Comparison of ENCODE assay signal across 9 mouse cellular contexts in the genomic region with DNA sequence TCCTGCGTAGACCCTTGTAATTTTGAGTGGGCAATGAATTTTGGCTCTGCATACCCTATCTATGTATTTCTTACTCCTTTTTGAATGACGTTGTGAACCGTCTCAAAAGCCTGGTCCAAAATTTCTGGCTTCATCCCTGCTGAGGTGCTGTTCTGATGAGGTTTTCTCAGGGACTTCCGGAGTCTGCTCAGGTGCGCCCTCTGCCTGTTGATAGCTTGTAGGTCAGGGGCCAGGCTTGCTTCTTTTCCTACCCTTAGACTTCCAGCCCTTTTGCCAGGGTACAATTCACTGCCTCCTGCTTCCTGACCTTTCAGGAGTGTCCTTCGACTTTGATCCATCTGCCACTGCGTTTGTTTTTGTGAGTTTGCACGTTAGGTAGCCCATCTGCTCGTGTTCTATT. TPM values are rescaled to one million over a fixed set of nuclear protein-coding genes. Genes with fewer than 3 reads are reported as not detected.
DNase-seq lines count a peak whose midpoint lies in the region.
"Not testable (repeated sequence)": the region's sequence is repeated elsewhere in the genome, so short reads cannot be mapped to it uniquely, and the experiment has no call there.
"Had no signal": no experiment of that assay in that cellular context is flagged by ENCODE, and none has a peak within 500 bp of the region (broad histone marks: within the 10 kb centered on the region; RNA-seq: fewer than 3 reads in every experiment).

No protein-coding gene starts in this region.

- intact Hi-C loops in heart, postnatal 14 days (cut with DNase I), result not testable (repeated sequence)

- peak; percentile 2 to 15 for DNase-seq in cerebellum, adult 18-20 months
- peak; percentile 3 to 30 for DNase-seq in frontal cortex, postnatal 10 days (ENCODE audit: low spot score in 2 of 2)
- peak; percentile 4 to 11 for DNase-seq in heart, postnatal 14 days
- peak; percentile 1 for DNase-seq in kidney, postnatal 14 days
- DNase-seq in left cerebral cortex, adult 8-10 months (ENCODE audit: low spot score in 2 of 2), result peak; percentile 4 to 6
- DNase-seq in lung, postnatal 10 days, result peak; percentile 2
- peak; percentile 3 to 5 for DNase-seq in right cerebral cortex, postnatal 36 days (ENCODE audit: low spot score in 2 of 2)

RNA-seq across cellular contexts. Expression of a gene that starts 13.7 kb away (rescaled TPM):
- not detected for total RNA-seq in heart, postnatal 14 days (2021)
- total RNA-seq in left cerebral cortex, adult 8-10 months (2022), result not detected
- total RNA-seq: gastrocnemius, adult 18-20 months; monocyte, adult 5-6 weeks had no signal

RNA-seq across cellular contexts. Expression of a gene that starts 18.2 kb away (rescaled TPM):
- not detected for total RNA-seq in heart, postnatal 14 days (2021)
- total RNA-seq in left cerebral cortex, adult 8-10 months (2022), result under 1 TPM; 0.32 to 0.94 (median 0.53) TPM
- total RNA-seq: gastrocnemius, adult 18-20 months; monocyte, adult 5-6 weeks had no signal

RNA-seq across cellular contexts. Expression of a gene that starts 58.7 kb away (rescaled TPM):
- not detected for total RNA-seq in heart, postnatal 14 days (2021)
- not detected for total RNA-seq in left cerebral cortex, adult 8-10 months (2022)
- total RNA-seq: gastrocnemius, adult 18-20 months; monocyte, adult 5-6 weeks had no signal

Comparison
In these comparisons a context has a peak if more than half of its experiments do, and no peak if none do; other contexts are left out.
1. Peak in every context shown above with its lines: DNase-seq.